16 mouse cellular contexts compared by ENCODE assay signal in the genomic region with DNA sequence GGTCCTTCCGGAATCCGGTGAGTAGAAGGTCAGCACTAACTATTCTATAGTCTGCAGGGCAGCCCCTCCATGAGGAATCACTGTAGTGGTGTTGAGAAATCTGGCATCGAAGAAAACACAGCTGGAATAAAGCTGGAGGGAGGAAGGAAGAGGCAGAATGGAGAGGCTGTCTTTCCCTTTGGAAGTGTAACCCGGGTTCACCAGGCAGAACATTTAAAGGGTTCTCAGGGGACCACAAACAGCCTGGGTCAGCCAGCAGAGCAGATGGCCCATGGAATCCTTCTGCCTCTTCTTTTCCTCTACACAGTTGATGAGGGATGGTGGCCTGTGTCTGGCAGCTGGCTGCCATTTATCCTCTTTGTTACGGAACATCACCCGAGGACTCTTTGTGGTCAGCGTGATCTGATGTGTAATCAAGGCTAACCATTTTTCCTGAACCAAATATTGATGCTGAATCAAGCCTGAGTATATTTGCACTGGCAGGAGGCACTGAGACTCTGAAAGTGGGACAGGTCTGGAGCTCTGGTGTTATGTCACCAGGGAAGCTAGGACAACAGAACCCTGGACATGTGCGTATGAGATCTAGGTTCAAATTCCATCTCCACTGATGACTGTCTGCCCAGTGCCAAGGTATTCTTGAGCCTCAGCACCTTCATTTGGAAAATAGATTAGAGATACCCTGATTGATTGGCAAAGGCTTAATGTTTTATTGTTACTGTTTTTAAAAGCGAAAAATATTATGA. TPM values are rescaled to one million over a fixed set of nuclear protein-coding genes. Genes with fewer than 3 reads are reported as not detected.
DNase-seq lines count a peak whose midpoint lies in the region; ATAC-seq and TF ChIP-seq lines count a peak whose summit lies in the region.
"Had no signal": no experiment of that assay in that cellular context is flagged by ENCODE, and none has a peak within 500 bp of the region (broad histone marks: within the 10 kb centered on the region; RNA-seq: fewer than 3 reads in every experiment).

No protein-coding gene starts in this region.

- no peak for TF ChIP-seq CTCF in lung, postnatal 0 days (IDR thresholded peaks at IDR 0.05)
- no peak for TF ChIP-seq CTCF in lung, adult 2 months (IDR thresholded peaks at IDR 0.05; ENCODE audit: insufficient read depth, low read length)

- no peak overlapping the region for H3K4me2 ChIP-seq in lung, postnatal 0 days (replicated peaks; ENCODE audit: low read depth, low read length)
- H3K4me2 ChIP-seq in neural tube, embryonic 14.5 days (ENCODE audit: low read depth, low read length) = no peak overlapping the region
- H3K4me2 ChIP-seq: forebrain, embryonic 12.5 days; limb, embryonic 15.5 days had no signal

- 61% methylated on average over 9 of the region's 9 CpGs for WGBS in lung, postnatal 0 days
- WGBS in lung, adult 2 months = 67% methylated on average over 9 of the region's 9 CpGs
- 54% methylated on average over 9 of the region's 9 CpGs for WGBS in neural tube, embryonic 14.5 days

- no peak overlapping the region for H3K27ac ChIP-seq in lung, postnatal 0 days (ENCODE audit: low read length)
- no peak overlapping the region for H3K27ac ChIP-seq in neural tube, embryonic 14.5 days (ENCODE audit: low read depth, low read length)
- H3K27ac ChIP-seq: forebrain, embryonic 12.5 days; limb, embryonic 15.5 days had no signal

- H3K9me3 ChIP-seq in lung, postnatal 0 days (ENCODE audit: low read length) = no peaks in the 10 kb centered on the region
- H3K9me3 ChIP-seq in neural tube, embryonic 14.5 days (ENCODE audit: control insufficient read depth, low read length) = no peaks in the 10 kb centered on the region
- H3K9me3 ChIP-seq: forebrain, embryonic 12.5 days; limb, embryonic 15.5 days; megakaryocyte, embryonic 14.5 days had no signal

- peak; percentile 35 for DNase-seq in gastrocnemius, adult 18-20 months (ENCODE audit: low spot score)
- no peak for DNase-seq in gastrocnemius, postnatal 10 days
- peak; percentile 47 for DNase-seq in lung, postnatal 0 days (ENCODE audit: low spot score)
- no peak for DNase-seq in lung, adult 2 months
- DNase-seq in heart, postnatal 4 days = peak; percentile 14
- no peak for DNase-seq in ovary, adult 18-20 months (ENCODE audit: low spot score)
- no peak for DNase-seq in spleen, postnatal 10 days (ENCODE audit: low spot score in 2 of 2)
- DNase-seq: kidney, adult 18-20 months had no signal

- TF ChIP-seq POLR2A in lung, adult 2 months (IDR thresholded peaks at IDR 0.05; ENCODE audit: borderline replicate concordance, extremely low read depth, low read depth, low read length) = no peak

- no peak overlapping the region for H3K9ac ChIP-seq in lung, postnatal 0 days (replicated peaks; ENCODE audit: low read depth)
- H3K9ac ChIP-seq in neural tube, embryonic 14.5 days (replicated peaks; ENCODE audit: low read depth, low read length) = no peak overlapping the region
- H3K9ac ChIP-seq: forebrain, embryonic 12.5 days; limb, embryonic 15.5 days had no signal

- no peak for TF ChIP-seq EP300 in lung, postnatal 0 days (IDR thresholded peaks at IDR 0.05)

- peak; percentile 76 for ATAC-seq in lung, postnatal 0 days
- ATAC-seq in neural tube, embryonic 14.5 days (ENCODE audit: low read depth) = peak; percentile 59; the same call in 1 of the 2 replicates

- H3K27me3 ChIP-seq in lung, postnatal 0 days (replicated peaks; ENCODE audit: insufficient read depth, low read length) = no peaks in the 10 kb centered on the region
- no peaks in the 10 kb centered on the region for H3K27me3 ChIP-seq in neural tube, embryonic 14.5 days (ENCODE audit: control insufficient read depth, insufficient read depth, low read length)
- H3K27me3 ChIP-seq: forebrain, embryonic 12.5 days; limb, embryonic 15.5 days had no signal

- no peaks in the 10 kb centered on the region for H3K36me3 ChIP-seq in lung, postnatal 0 days (ENCODE audit: insufficient read depth, low read length)
- H3K36me3 ChIP-seq in neural tube, embryonic 14.5 days (ENCODE audit: control insufficient read depth, insufficient read depth, low read length) = no peaks in the 10 kb centered on the region
- H3K36me3 ChIP-seq: forebrain, embryonic 12.5 days; limb, embryonic 15.5 days had no signal

- H3K4me1 ChIP-seq in lung, postnatal 0 days (ENCODE audit: insufficient read depth, low read depth, low read length) = no peaks in the 10 kb centered on the region
- H3K4me1 ChIP-seq in lung, adult 2 months (ENCODE audit: control insufficient read depth, insufficient read depth, low read length) = no peaks in the 10 kb centered on the region
- H3K4me1 ChIP-seq in neural tube, embryonic 14.5 days (ENCODE audit: control insufficient read depth, insufficient read depth, low read length) = no peaks in the 10 kb centered on the region
- H3K4me1 ChIP-seq: forebrain, embryonic 12.5 days; limb, embryonic 15.5 days had no signal

- no peak overlapping the region for H3K4me3 ChIP-seq in lung, postnatal 0 days (ENCODE audit: low read depth, low read length)
- no peak overlapping the region for H3K4me3 ChIP-seq in lung, adult 2 months (replicated peaks; ENCODE audit: extremely low read depth, low read depth, low read length)
- H3K4me3 ChIP-seq in neural tube, embryonic 14.5 days (ENCODE audit: low read depth, low read length) = no peak overlapping the region
- H3K4me3 ChIP-seq: forebrain, embryonic 12.5 days; limb, embryonic 15.5 days; megakaryocyte, embryonic 14.5 days had no signal

RNA-seq across cellular contexts. Expression of a gene that starts 9.8 kb away (rescaled TPM):
- not detected for total RNA-seq in gastrocnemius, adult 18-20 months (2021)
- total RNA-seq in gastrocnemius, postnatal 10 days (2021) = not detected
- not detected in 2 replicates for polyA plus RNA-seq in lung, postnatal 0 days (2015; fragmentation: Nextera tagmentation; extraction: Ambion mirVana)
- not detected in 2 replicates for polyA plus RNA-seq in lung, adult 2 months (2012; rRNA removed)
- not detected for total RNA-seq in heart, postnatal 4 days (2021)
- polyA plus RNA-seq in neural tube, embryonic 14.5 days (2014; fragmentation: Nextera tagmentation; extraction: Ambion mirVana) = not detected in 2 replicates
- total RNA-seq: granulocyte monocyte progenitor cell, adult 5-6 weeks; layer of hippocampus, postnatal 14 days had no signal
- polyA plus RNA-seq: C2C12; embryonic facial prominence, embryonic 11.5 days; forebrain, embryonic 12.5 days; limb, embryonic 15.5 days had no signal

Comparison
In these comparisons a context has a peak if more than half of its experiments do, and no peak if none do; other contexts are left out.
1. DNase-seq: peak in gastrocnemius, adult 18-20 months (single experiment), lung, postnatal 0 days (single experiment) and heart, postnatal 4 days (single experiment); none in gastrocnemius, postnatal 10 days (single experiment), lung, adult 2 months (single experiment), ovary, adult 18-20 months (single experiment) and spleen, postnatal 10 days (0 of 2).